Mouse (Mus musculus): Measurements from ENCODE around the gene Has3. TPM values are rescaled to one million over a fixed set of nuclear protein-coding genes. Genes with fewer than 3 reads are reported as not detected.
"Not testable (repeated sequence)": the region's sequence is repeated elsewhere in the genome, so short reads cannot be mapped to it uniquely, and the experiment has no call there.

Has3 gene
- total and polyA plus RNA-seq, 3 experiments = 0.66 TPM; not detected in 2

DNA sequence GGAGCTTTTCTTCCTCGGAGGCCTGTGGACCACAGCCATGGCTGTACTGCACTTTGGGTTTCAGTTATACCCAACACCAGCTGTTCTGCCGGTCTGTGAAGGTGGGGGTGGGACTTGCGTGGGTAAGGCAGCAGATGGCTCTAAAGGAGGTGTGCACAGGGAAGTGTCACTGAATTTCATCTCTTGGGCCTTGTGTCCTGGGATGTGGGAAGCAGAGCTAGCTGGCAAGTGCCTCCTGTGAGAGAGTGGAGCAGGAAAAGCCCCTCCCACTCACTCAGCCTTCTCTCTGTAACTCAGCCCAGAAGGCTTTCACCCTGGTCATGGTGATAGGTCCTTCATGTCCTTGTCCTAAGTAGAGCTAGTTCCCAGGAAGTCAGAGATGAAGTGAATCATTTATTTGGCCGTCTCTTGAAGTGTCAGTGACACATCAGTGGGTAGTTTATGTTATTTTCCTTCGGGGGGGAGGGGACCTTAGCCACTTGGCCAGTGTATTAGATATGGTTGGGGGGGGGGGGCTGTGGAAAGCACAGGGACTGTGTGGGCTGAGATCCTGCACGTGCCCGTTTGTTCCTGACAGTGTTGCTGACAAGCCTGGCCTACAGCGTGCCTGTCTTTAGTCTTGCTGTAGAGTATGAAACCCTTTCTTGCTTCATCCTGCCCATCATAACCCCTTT, 49.8 kb downstream of the Has3 start:
- TF ChIP-seq TAL1 (conservative IDR thresholded peaks at IDR 0.05; ENCODE audit: low read depth, low read length) (no peak), CTCF (IDR thresholded peaks at IDR 0.05; ENCODE audit: low read depth, low read length) (no peak), GATA2 (IDR thresholded peaks at IDR 0.05; ENCODE audit: borderline replicate concordance, low read depth, low read length) (no peak)
- Histone ChIP-seq H3K9me3 (replicated peaks) (no peaks in the 10 kb centered on the region), H3K36me3 (replicated peaks) (peaks cover 95% of the 10 kb centered on the region), H3K27me3 (ENCODE audit: insufficient read depth, low read length) (no peaks in the 10 kb centered on the region), H3K4me1 (ENCODE audit: insufficient read depth, low read depth, low read length) (peaks cover 4% of the 10 kb centered on the region; the same call in 1 of the 2 replicates), H3K4me3 (ENCODE audit: low read depth, low read length) (no peak overlapping the region)
- DNase-seq (ENCODE audit: low spot score) (no peak), ATAC-seq (ENCODE audit: extremely low read depth, insufficient number of reproducible peaks, low FRiP score, poor library complexity, severe bottlenecking) (no peak)

DNA sequence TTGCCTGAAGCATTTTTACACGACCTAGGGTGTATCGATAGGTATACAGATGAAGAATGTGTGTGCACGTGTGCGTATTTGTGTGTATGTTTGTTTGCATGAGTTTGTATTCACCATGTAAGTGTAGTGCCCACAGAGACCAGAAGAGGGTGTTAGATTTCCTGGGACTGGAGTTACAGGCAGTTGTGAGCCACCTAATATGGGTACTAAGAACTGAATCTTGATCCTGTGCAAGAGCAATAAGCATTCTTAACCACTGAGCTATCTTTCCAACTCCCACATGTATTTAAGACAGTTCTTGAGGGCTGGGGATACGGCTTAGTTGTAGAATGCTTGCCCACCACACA, 50.3 kb downstream of the Has3 start:
- ATAC-seq (ENCODE audit: extremely low read depth, insufficient number of reproducible peaks, low FRiP score, poor library complexity, severe bottlenecking) (no peak), DNase-seq (ENCODE audit: low spot score) (no peak)
- Histone ChIP-seq H3K4me1 (ENCODE audit: insufficient read depth, low read depth, low read length) (peaks cover 4% of the 10 kb centered on the region; the same call in 1 of the 2 replicates), H3K27me3 (ENCODE audit: insufficient read depth, low read length) (no peaks in the 10 kb centered on the region), H3K4me3 (ENCODE audit: low read depth, low read length) (no peak overlapping the region), H3K36me3 (replicated peaks) (peaks cover 92% of the 10 kb centered on the region), H3K9me3 (replicated peaks) (no peaks in the 10 kb centered on the region)
- TF ChIP-seq TAL1 (conservative IDR thresholded peaks at IDR 0.05; ENCODE audit: low read depth, low read length) = no peak

DNA sequence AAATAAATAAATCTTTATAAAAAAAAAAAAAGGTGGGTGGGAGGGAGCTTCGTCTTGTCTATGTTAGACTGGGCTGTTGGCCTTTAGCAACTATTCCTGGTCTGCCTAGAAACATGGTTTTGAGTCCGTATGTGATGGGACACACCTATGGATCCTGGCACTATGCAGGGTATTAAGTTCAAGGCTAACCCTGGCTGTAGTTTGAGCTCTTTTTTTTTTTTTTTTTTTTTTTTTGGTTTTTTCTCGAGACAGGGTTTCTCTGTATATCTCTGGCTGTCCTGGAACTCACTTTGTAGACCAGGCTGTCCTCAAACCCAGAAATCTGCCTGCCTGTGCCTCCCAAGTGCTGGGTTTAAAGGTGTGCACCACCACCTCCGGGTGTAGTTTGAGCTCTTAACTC, 54.0 kb downstream of the Has3 start:
- H3K36me3 ChIP-seq (replicated peaks) = peaks cover 56% of the 10 kb centered on the region

DNA sequence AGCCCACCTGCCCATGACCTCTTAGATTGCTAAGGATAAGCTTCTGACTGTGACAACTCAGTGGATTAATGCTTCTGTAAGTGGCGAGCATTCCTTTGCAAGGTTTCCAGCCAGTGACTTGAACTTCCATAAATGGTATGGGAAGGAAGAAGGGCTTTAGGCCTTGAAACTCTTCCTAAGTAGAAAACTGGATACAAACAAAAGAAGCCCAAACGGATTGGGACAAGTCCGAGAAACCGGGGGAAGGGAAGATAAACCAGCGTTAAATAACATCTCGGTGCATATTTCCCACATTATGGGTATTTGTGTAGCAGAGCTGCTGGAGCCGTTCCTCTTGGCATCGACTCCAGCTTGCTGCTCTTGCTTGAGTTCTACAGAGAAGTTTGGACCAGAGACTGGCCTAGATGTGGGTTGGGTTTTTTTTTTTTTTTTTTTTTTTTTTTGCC, 54.9 kb downstream of the Has3 start:
- ATAC-seq (ENCODE audit: extremely low read depth, insufficient number of reproducible peaks, low FRiP score, poor library complexity, severe bottlenecking) (no peak), DNase-seq (ENCODE audit: low spot score) (no peak)
- TF ChIP-seq POLR2AphosphoS5 (IDR thresholded peaks at IDR 0.05; ENCODE audit: insufficient replicate concordance, low read depth, low read length) = no peak
- no peak for TF ChIP-seq TAL1 (conservative IDR thresholded peaks at IDR 0.05; ENCODE audit: low read depth, low read length)
- no peak for TF ChIP-seq GATA2 (IDR thresholded peaks at IDR 0.05; ENCODE audit: borderline replicate concordance, low read depth, low read length)
- TF ChIP-seq CTCF (IDR thresholded peaks at IDR 0.05; ENCODE audit: low read depth, low read length) = no peak
- TF ChIP-seq GATA1 (IDR thresholded peaks at IDR 0.05; ENCODE audit: borderline replicate concordance, low read length) = no peak
- no peaks in the 10 kb centered on the region for H3K27me3 ChIP-seq (ENCODE audit: insufficient read depth, low read length)
- no peak overlapping the region for H3K4me3 ChIP-seq (ENCODE audit: low read depth, low read length)
- peaks cover 47% of the 10 kb centered on the region for H3K36me3 ChIP-seq (replicated peaks)
- H3K9me3 ChIP-seq (replicated peaks) = no peaks in the 10 kb centered on the region
- peaks cover 8% of the 10 kb centered on the region; the same call in 1 of the 2 replicates for H3K4me1 ChIP-seq (ENCODE audit: insufficient read depth, low read depth, low read length)

More for the DNA sequence above, 54.0 kb downstream of the Has3 start:
- no peak for ATAC-seq (ENCODE audit: extremely low read depth, insufficient number of reproducible peaks, low FRiP score, poor library complexity, severe bottlenecking)
- H3K27me3 ChIP-seq (ENCODE audit: insufficient read depth, low read length) = no peaks in the 10 kb centered on the region
- H3K4me1 ChIP-seq (ENCODE audit: insufficient read depth, low read depth, low read length) = peaks cover 6% of the 10 kb centered on the region; the same call in 1 of the 2 replicates
- H3K9me3 ChIP-seq (replicated peaks) = no peaks in the 10 kb centered on the region
- no peak overlapping the region for H3K4me3 ChIP-seq (ENCODE audit: low read depth, low read length)
- DNase-seq (ENCODE audit: low spot score) = no peak
- TF ChIP-seq TAL1 (conservative IDR thresholded peaks at IDR 0.05; ENCODE audit: low read depth, low read length) = no peak
- no peak for TF ChIP-seq POLR2AphosphoS5 (IDR thresholded peaks at IDR 0.05; ENCODE audit: insufficient replicate concordance, low read depth, low read length)
- no peak for TF ChIP-seq GATA2 (IDR thresholded peaks at IDR 0.05; ENCODE audit: borderline replicate concordance, low read depth, low read length)
- TF ChIP-seq CTCF (IDR thresholded peaks at IDR 0.05; ENCODE audit: low read depth, low read length) = no peak
- TF ChIP-seq GATA1 (IDR thresholded peaks at IDR 0.05; ENCODE audit: borderline replicate concordance, low read length) = no peak

DNA sequence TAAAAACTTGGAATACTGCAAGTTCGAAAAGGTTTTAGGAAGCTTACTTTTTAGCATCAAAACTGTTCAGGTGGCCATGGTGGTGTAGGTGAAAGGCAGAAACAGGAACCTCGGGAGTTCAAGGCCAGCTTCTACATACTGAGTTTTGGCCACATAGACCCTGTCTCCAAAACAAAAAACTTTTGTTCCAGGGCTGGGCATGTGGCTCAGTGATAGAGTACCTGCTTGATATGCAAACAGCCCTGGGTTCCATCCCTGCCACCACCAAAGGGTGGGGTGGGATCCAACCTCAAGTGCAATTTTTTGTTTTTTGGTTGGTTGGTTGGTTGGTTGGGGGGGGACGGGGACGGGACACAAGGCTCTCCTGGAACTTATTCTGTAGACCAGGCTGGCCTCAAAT, 55.4 kb downstream of the Has3 start:
- Histone ChIP-seq H3K4me3 (ENCODE audit: low read depth, low read length) (no peak overlapping the region), H3K36me3 (replicated peaks) (peaks cover 42% of the 10 kb centered on the region), H3K27me3 (ENCODE audit: insufficient read depth, low read length) (no peaks in the 10 kb centered on the region), H3K9me3 (replicated peaks) (no peaks in the 10 kb centered on the region), H3K4me1 (ENCODE audit: insufficient read depth, low read depth, low read length) (peaks cover 8% of the 10 kb centered on the region; the same call in 1 of the 2 replicates)
- DNase-seq (ENCODE audit: low spot score) (no peak), ATAC-seq (ENCODE audit: extremely low read depth, insufficient number of reproducible peaks, low FRiP score, poor library complexity, severe bottlenecking) (no peak)
- TF ChIP-seq GATA2 (IDR thresholded peaks at IDR 0.05; ENCODE audit: borderline replicate concordance, low read depth, low read length) = no peak
- TF ChIP-seq TAL1 (conservative IDR thresholded peaks at IDR 0.05; ENCODE audit: low read depth, low read length) = no peak
- no peak for TF ChIP-seq CTCF (IDR thresholded peaks at IDR 0.05; ENCODE audit: low read depth, low read length)
- TF ChIP-seq GATA1 (IDR thresholded peaks at IDR 0.05; ENCODE audit: borderline replicate concordance, low read length) = no peak
- TF ChIP-seq POLR2AphosphoS5 (IDR thresholded peaks at IDR 0.05; ENCODE audit: insufficient replicate concordance, low read depth, low read length) = no peak

DNA sequence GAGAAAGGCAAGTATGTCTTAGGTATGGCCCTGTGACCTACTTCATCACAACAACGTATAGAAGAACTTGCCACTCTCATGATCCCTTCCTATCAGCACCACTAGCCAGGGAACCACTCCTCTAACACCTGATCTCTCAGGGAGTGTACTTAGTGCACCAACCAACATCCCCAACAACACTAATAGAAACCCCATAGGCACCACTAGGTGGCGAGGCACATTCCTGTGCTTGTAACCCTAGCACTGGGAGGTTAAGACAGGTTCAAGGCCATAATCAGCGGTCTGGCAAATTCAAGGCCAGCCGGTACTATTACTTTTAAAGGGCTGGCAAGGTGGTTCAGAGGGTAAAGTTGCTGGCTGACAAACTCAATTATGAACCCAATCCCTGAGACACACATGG, 57.2 kb downstream of the Has3 start:
- TF ChIP-seq TAL1 (conservative IDR thresholded peaks at IDR 0.05; ENCODE audit: low read depth, low read length) (no peak), CTCF (IDR thresholded peaks at IDR 0.05; ENCODE audit: low read depth, low read length) (0 out of 2 replicates have a peak, but pooled peaks have one; percentile 17), POLR2AphosphoS5 (IDR thresholded peaks at IDR 0.05; ENCODE audit: insufficient replicate concordance, low read depth, low read length) (no peak)
- no peak for DNase-seq (ENCODE audit: low spot score)
- H3K4me3 ChIP-seq (ENCODE audit: low read depth, low read length) = no peak overlapping the region
- H3K36me3 ChIP-seq (replicated peaks) = peaks cover 26% of the 10 kb centered on the region
- no peak for ATAC-seq (ENCODE audit: extremely low read depth, insufficient number of reproducible peaks, low FRiP score, poor library complexity, severe bottlenecking)
- H3K27me3 ChIP-seq (ENCODE audit: insufficient read depth, low read length) = 0 out of 2 replicates have a peak, but pooled peaks cover under 1% of the 10 kb centered on the region
- no peaks in the 10 kb centered on the region for H3K9me3 ChIP-seq (replicated peaks)
- H3K4me1 ChIP-seq (ENCODE audit: insufficient read depth, low read depth, low read length) = peaks cover 8% of the 10 kb centered on the region; the same call in 1 of the 2 replicates

DNA sequence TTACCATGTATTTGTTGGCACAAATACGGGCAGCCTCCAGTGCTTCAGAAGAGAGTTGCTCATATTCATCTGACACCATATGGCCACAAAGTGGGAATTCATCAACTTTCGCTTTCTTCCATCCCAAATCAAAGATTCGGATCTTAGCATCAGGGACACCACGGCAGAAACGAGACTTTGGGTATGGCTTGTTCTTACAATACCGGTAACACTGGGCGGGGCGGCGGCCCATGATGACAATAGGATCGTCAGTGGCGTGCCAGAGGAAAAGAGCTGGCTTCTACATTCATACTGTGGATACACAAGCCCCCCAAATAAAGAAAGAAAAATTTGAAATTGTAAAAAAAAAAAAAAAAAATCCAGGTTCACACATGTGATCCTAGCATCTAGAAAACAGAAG, 58.1 kb downstream of the Has3 start:
- not testable (repeated sequence) for ATAC-seq (ENCODE audit: extremely low read depth, insufficient number of reproducible peaks, low FRiP score, poor library complexity, severe bottlenecking); DNase-seq (ENCODE audit: low spot score); H3K9me3 ChIP-seq (replicated peaks); H3K27me3 ChIP-seq (ENCODE audit: insufficient read depth, low read length); H3K4me3 ChIP-seq (ENCODE audit: low read depth, low read length)
- H3K36me3 ChIP-seq (replicated peaks) = peaks cover 16% of the 10 kb centered on the region
- peaks cover 12% of the 10 kb centered on the region; the same call in 1 of the 2 replicates for H3K4me1 ChIP-seq (ENCODE audit: insufficient read depth, low read depth, low read length)
